ENCODE assay signal across 9 mouse cellular contexts in the genomic region with DNA sequence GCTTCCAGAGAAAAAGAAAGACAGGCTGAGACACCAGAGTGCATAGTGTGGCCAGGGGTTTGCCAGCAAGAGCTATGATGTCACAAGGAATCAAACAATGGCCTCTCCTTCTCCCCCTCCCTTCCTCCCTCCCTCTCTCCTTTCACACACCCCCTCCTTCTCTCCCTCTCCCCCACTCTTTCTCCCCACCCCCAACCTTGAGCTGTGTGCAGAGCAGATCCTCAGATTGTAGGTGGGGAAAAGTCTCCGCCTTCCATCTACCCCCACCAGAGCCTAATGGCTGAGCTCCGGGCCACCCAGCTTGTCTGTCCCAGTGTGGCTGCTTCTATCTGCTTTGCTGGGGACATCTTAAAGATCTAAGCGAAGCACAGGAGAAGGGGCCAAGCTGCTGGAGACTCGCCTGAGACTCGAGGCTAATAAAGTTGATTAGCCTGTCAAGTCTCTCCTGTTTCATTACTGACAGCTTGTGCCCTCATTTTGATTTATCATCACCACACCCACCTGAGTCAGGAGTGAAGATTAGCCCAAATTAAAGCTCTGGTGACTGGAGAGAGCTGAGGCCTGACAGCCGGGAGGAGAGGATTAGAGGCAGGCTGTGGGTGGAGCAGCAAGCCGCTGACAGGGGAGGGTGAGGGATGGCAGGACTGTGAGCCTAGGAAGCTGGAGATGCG.
DNase-seq lines count a peak whose midpoint lies in the region; ATAC-seq and TF ChIP-seq lines count a peak whose summit lies in the region.
"Had no signal": no experiment of that assay in that cellular context is flagged by ENCODE, and none has a peak within 500 bp of the region (broad histone marks: within the 10 kb centered on the region; RNA-seq: fewer than 3 reads in every experiment).

No protein-coding gene starts in this region.

- no peak overlapping the region for H3K4me2 ChIP-seq in stomach, embryonic 14.5 days (replicated peaks; ENCODE audit: low read depth, low read length)
- H3K4me2 ChIP-seq in stomach, postnatal 0 days (replicated peaks; ENCODE audit: low read depth) = no peak overlapping the region
- H3K4me2 ChIP-seq in limb, embryonic 12.5 days = peak overlapping the region; percentile 30
- peak overlapping the region; percentile 4; the same call in 1 of the 2 replicates for H3K4me2 ChIP-seq in stomach, embryonic 16.5 days (ENCODE audit: low read depth, low read length)

- no peak overlapping the region for H3K4me3 ChIP-seq in stomach, embryonic 14.5 days (ENCODE audit: low read depth, low read length)
- H3K4me3 ChIP-seq in stomach, postnatal 0 days (ENCODE audit: low read depth, low read length) = no peak overlapping the region
- no peak overlapping the region for H3K4me3 ChIP-seq in limb, embryonic 12.5 days (replicated peaks)
- H3K4me3 ChIP-seq in stomach, embryonic 16.5 days (replicated peaks; ENCODE audit: low read length) = no peak overlapping the region
- H3K4me3 ChIP-seq: erythroblast, embryonic 14.5 days had no signal

- no peaks in the 10 kb centered on the region for H3K27me3 ChIP-seq in stomach, embryonic 14.5 days (ENCODE audit: control insufficient read depth, insufficient read depth, low read length)
- H3K27me3 ChIP-seq in stomach, postnatal 0 days (ENCODE audit: control insufficient read depth, insufficient read depth, low read length) = no peaks in the 10 kb centered on the region
- no peaks in the 10 kb centered on the region for H3K27me3 ChIP-seq in limb, embryonic 12.5 days
- no peaks in the 10 kb centered on the region for H3K27me3 ChIP-seq in stomach, embryonic 16.5 days (ENCODE audit: control insufficient read depth, insufficient read depth, low read length)

- peaks cover 9% of the 10 kb centered on the region; the same call in 1 of the 2 replicates for H3K4me1 ChIP-seq in stomach, embryonic 14.5 days (ENCODE audit: control insufficient read depth, insufficient read depth, low read length)
- no peaks in the 10 kb centered on the region for H3K4me1 ChIP-seq in stomach, postnatal 0 days (replicated peaks; ENCODE audit: control insufficient read depth, insufficient read depth)
- peaks cover 50% of the 10 kb centered on the region for H3K4me1 ChIP-seq in limb, embryonic 12.5 days (replicated peaks)
- H3K4me1 ChIP-seq in stomach, embryonic 16.5 days (ENCODE audit: control insufficient read depth, insufficient read depth, low read length) = peaks cover 7% of the 10 kb centered on the region

- no peak overlapping the region for H3K27ac ChIP-seq in stomach, embryonic 14.5 days (ENCODE audit: low read length)
- no peak overlapping the region for H3K27ac ChIP-seq in stomach, postnatal 0 days (replicated peaks)
- peak overlapping the region; percentile 20 for H3K27ac ChIP-seq in limb, embryonic 12.5 days
- H3K27ac ChIP-seq in stomach, embryonic 16.5 days (ENCODE audit: low read length) = no peak overlapping the region; the same call in 1 of the 2 replicates

- no peak overlapping the region for H3K9ac ChIP-seq in stomach, embryonic 14.5 days (replicated peaks; ENCODE audit: low read depth, low read length)
- H3K9ac ChIP-seq in stomach, postnatal 0 days (ENCODE audit: low read length) = no peak overlapping the region
- no peak overlapping the region for H3K9ac ChIP-seq in limb, embryonic 12.5 days (replicated peaks)
- no peak overlapping the region for H3K9ac ChIP-seq in stomach, embryonic 16.5 days (ENCODE audit: low read length)

- ATAC-seq in stomach, embryonic 14.5 days (ENCODE audit: insufficient number of reproducible peaks, insufficient read depth, low FRiP score, low read depth) = peak; percentile 54; the same call in 1 of the 2 replicates
- ATAC-seq in stomach, postnatal 0 days (ENCODE audit: low FRiP score, low TSS enrichment) = no peak
- ATAC-seq in limb, embryonic 12.5 days (ENCODE audit: insufficient number of reproducible peaks, insufficient read depth, low FRiP score, low TSS enrichment, low read depth) = peak; percentile 56; the same call in 1 of the 2 replicates
- ATAC-seq in stomach, embryonic 16.5 days (ENCODE audit: insufficient read depth, low FRiP score) = 0 out of 2 replicates have a peak, but pooled peaks have one; percentile 22
- ATAC-seq in cerebellum, adult (ENCODE audit: insufficient number of reproducible peaks, low FRiP score, low TSS enrichment) = no peak

- WGBS in stomach, embryonic 14.5 days = 5% methylated on average over 8 of the region's 8 CpGs
- WGBS in stomach, postnatal 0 days = 9% methylated on average over 8 of the region's 8 CpGs
- 2% methylated on average over 8 of the region's 8 CpGs for WGBS in limb, embryonic 12.5 days
- WGBS in stomach, embryonic 16.5 days = 6% methylated on average over 8 of the region's 8 CpGs

- DNase-seq in adrenal gland, postnatal 14 days = peak; percentile 30
- DNase-seq in adrenal gland, postnatal 10 days = no peak
- DNase-seq in stomach, postnatal 0 days (ENCODE audit: low spot score) = no peak
- no peak for DNase-seq in left cerebral cortex, postnatal 10 days (ENCODE audit: extremely low spot score in 1 of 2, low spot score in 2 of 2)

- TF ChIP-seq EP300 in stomach, postnatal 0 days (optimal IDR thresholded peaks at IDR 0.05) = no peak

- intact Hi-C loops in left cerebral cortex, postnatal 10 days (cut with DNase I) = no loop called here

- no peak for TF ChIP-seq CTCF in stomach, postnatal 0 days (IDR thresholded peaks at IDR 0.05; ENCODE audit: low read depth)

- no peaks in the 10 kb centered on the region for H3K9me3 ChIP-seq in stomach, embryonic 14.5 days (ENCODE audit: control insufficient read depth, low read depth, low read length)
- H3K9me3 ChIP-seq in stomach, postnatal 0 days (ENCODE audit: control insufficient read depth, low read length) = no peaks in the 10 kb centered on the region
- H3K9me3 ChIP-seq in limb, embryonic 12.5 days = no peaks in the 10 kb centered on the region
- H3K9me3 ChIP-seq in stomach, embryonic 16.5 days (replicated peaks; ENCODE audit: control insufficient read depth, low read length) = no peaks in the 10 kb centered on the region

- no peaks in the 10 kb centered on the region for H3K36me3 ChIP-seq in stomach, embryonic 14.5 days (ENCODE audit: control insufficient read depth, insufficient read depth, low read length)
- no peaks in the 10 kb centered on the region for H3K36me3 ChIP-seq in stomach, postnatal 0 days (ENCODE audit: control insufficient read depth, insufficient read depth, low read length)
- H3K36me3 ChIP-seq in limb, embryonic 12.5 days = no peaks in the 10 kb centered on the region
- H3K36me3 ChIP-seq in stomach, embryonic 16.5 days (ENCODE audit: control insufficient read depth, insufficient read depth, low read length) = no peaks in the 10 kb centered on the region

Comparison
In these comparisons a context has a peak if more than half of its experiments do, and no peak if none do; other contexts are left out.
1. ATAC-seq: peak in stomach, embryonic 14.5 days (single experiment), limb, embryonic 12.5 days (single experiment) and stomach, embryonic 16.5 days (single experiment); none in stomach, postnatal 0 days (single experiment) and cerebellum, adult (single experiment).
2. H3K4me2 ChIP-seq: peak in limb, embryonic 12.5 days (single experiment) and stomach, embryonic 16.5 days (single experiment); none in stomach, embryonic 14.5 days (single experiment) and stomach, postnatal 0 days (single experiment).